Mouse (Mus musculus) testis, adult 2 months (tissue): ENCODE data around the gene Hpd. TPM values are rescaled to one million over a fixed set of nuclear protein-coding genes. Genes with fewer than 3 reads are reported as not detected.

Source experiments
- H3K27ac ChIP-seq: fragments of 200-500 bp; 2 replicates; pipeline ENCODE4 v1.5.1; 2012; ENCODE audit warnings: low read depth, low read length; ENCODE audit not compliant: control insufficient read depth, insufficient read depth
- H3K27me3 ChIP-seq: fragments of 200-500 bp; 2 replicates; pipeline ENCODE4 v1.6.1; 2012; ENCODE audit warnings: mild to moderate bottlenecking, low read length, moderate library complexity; ENCODE audit not compliant: control insufficient read depth, insufficient read depth
- H3K36me3 ChIP-seq: fragments of 200-500 bp; 2 replicates; pipeline ENCODE4 v1.6.1; 2012; ENCODE audit warnings: mild to moderate bottlenecking, low read length; ENCODE audit not compliant: control insufficient read depth, insufficient read depth
- H3K4me1 ChIP-seq: fragments of 200-500 bp; 2 replicates; pipeline ENCODE4 v1.6.1; 2012; ENCODE audit warnings: low read length; ENCODE audit not compliant: control insufficient read depth, insufficient read depth
- H3K4me3 ChIP-seq: fragments of 200-500 bp; 2 replicates; pipeline ENCODE4 v1.5.1; 2012; ENCODE audit warnings: low read depth, mild to moderate bottlenecking, low read length, moderate library complexity, mixed read lengths; ENCODE audit not compliant: control insufficient read depth
- CTCF ChIP-seq: fragments of 200-500 bp; IDR thresholded peaks from 2 replicates; pipeline ENCODE4 v1.5.1; 2012; ENCODE audit warnings: low read depth, mild to moderate bottlenecking, inconsistent platforms, low read length, moderate library complexity; ENCODE audit not compliant: control insufficient read depth, insufficient read depth, insufficient replicate concordance
- POLR2A ChIP-seq: fragments of 200-500 bp; IDR thresholded peaks from 2 replicates; pipeline ENCODE4 v1.6.1; 2012; ENCODE audit warnings: low read depth, mild to moderate bottlenecking, inconsistent platforms, low read length, moderate library complexity; ENCODE audit not compliant: control insufficient read depth
- polyA plus RNA-seq: library from polyadenylated mRNA; depleted of rRNA; stranded (reverse); fragments of >200 nt; gene quantifications from 2 replicates; pipeline ENCODE4 v1.2.3, GENCODE M21; 2012

Gene Hpd
- polyA plus RNA-seq, 1 experiment, result 1.7 TPM

DNA sequence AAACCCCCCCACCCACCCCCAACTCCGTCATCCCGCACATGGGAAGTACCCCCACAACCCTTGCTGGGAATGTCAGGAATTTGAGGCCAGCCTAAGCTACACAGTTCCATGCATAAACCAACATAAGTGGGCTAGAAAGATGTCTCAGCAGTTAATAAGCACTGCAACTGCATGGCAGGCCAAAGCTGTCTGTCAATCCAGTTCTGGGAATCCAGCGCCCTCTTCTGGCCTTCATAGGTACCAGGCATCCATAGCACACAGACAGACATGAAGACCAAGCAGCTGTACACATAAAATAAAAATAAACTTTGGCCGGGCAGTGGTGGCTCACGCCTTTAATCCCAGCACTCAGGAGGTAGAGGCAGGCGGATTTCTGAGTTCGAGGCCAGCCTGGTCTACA lies 27.1 kb downstream of the Hpd start:
- Histone ChIP-seq H3K4me3 (no peak overlapping the region), H3K27ac (no peak overlapping the region), H3K4me1 (peaks cover 11% of the 10 kb centered on the region), H3K27me3 (no peaks in the 10 kb centered on the region), H3K36me3 (peaks cover 4% of the 10 kb centered on the region)
- TF ChIP-seq CTCF (peak; percentile 50; the same call in 1 of the 2 replicates), POLR2A (no peak)

DNA sequence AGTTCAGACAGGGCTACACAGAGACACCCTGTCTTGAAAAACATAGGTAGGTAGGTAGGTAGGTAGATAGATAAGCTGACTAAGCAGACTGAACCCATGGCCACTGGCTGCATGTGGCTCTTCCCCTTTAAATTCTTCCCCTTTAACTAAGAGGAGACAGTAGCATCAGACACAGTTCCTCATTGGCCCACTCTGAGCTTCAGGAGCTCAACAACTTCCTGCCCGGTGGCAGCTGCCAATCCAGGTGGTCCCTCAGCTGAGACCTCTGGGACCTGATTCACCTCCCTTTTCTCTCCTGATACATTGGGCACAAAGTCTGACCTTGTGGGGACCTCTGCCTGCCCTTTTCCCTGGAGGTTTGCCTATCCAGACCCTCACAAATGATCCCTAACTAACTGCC lies 29.6 kb downstream of the Hpd start:
- Histone ChIP-seq H3K27me3 (no peaks in the 10 kb centered on the region), H3K4me3 (no peak overlapping the region), H3K27ac (no peak overlapping the region), H3K4me1 (peaks cover 17% of the 10 kb centered on the region), H3K36me3 (peaks cover 2% of the 10 kb centered on the region; the same call in 1 of the 2 replicates)
- TF ChIP-seq CTCF, result no peak

DNA sequence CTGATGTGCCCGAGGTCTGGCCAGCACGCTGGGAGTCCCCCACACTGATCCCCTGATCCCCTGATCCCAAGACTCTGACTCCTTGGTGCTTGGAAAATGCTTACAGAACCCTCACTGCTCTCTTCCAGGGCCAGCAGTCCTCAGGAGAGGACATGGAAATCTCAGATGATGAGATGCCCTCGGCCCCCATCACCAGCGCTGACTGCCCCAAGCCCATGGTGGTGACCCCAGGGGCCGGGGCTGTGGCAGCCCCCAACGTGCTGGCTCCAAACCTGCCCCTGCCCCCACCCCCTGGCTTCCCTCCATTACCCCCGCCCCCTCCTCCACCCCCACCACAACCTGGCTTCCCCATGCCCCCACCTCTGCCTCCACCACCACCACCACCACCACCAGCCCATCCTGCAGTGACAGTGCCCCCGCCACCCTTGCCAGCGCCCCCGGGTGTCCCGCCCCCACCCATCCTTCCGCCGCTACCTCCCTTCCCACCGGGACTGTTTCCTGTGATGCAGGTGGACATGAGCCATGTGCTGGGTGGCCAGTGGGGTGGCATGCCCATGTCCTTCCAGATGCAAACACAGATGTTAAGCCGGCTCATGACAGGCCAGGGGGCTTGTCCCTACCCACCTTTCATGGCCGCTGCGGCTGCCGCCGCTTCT lies 30.7 kb downstream of the Hpd start:
- no peak overlapping the region for H3K4me3 ChIP-seq
- H3K36me3 ChIP-seq, result peaks cover 3% of the 10 kb centered on the region; the same call in 1 of the 2 replicates
- no peak overlapping the region for H3K27ac ChIP-seq

DNA sequence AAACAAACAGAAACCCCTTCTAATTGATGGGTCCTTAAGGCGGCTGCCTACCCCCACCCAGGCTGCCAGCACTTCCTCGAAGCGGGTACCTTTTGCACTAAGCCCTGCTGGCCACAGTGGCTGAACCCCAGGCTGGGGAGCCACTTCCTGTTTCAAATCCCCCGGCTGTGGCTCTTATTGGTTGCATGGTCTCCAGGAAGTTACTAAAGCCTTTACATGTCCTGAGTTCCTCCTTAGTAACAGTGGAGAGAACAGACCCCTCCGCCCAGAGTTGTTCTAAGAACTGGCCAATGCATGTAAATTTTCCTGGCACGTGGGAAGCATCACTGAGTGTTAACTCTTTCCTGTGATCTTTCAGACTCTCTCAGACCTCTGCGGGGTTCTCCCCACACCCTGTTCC lies 31.4 kb downstream of the Hpd start:
- Histone ChIP-seq H3K4me3 (no peak overlapping the region), H3K27me3 (no peaks in the 10 kb centered on the region), H3K36me3 (peaks cover 6% of the 10 kb centered on the region), H3K4me1 (peaks cover 20% of the 10 kb centered on the region), H3K27ac (no peak overlapping the region)
- no peak for TF ChIP-seq POLR2A
- no peak for TF ChIP-seq CTCF

More for the DNA sequence above, 30.7 kb downstream of the Hpd start:
- Histone ChIP-seq H3K4me1 (peaks cover 14% of the 10 kb centered on the region), H3K27me3 (no peaks in the 10 kb centered on the region)
- TF ChIP-seq CTCF, result no peak
- TF ChIP-seq POLR2A, result no peak

DNA sequence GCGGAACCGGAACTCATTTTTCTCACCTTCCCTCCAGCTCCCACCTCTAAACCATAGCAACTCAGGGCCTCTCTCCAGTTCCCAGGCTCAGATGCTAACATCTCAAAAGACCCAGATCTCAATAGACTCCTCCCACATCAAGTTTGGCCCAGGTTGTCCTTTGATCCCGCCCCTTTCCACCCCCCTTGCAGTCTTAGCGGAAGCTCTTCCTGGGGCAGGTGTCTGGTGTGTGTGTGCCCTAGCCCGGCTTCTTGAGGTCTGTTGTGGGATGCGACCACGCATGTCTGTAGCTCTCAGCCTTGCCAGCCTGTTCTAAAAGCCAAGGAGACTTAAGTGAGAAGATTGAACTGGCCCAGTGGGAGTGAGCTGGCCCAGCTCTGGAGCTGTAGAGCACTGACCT lies 31.9 kb downstream of the Hpd start:
- Histone ChIP-seq H3K4me1 (peaks cover 20% of the 10 kb centered on the region), H3K36me3 (peaks cover 6% of the 10 kb centered on the region)
- TF ChIP-seq POLR2A, result no peak
- TF ChIP-seq CTCF, result no peak

DNA sequence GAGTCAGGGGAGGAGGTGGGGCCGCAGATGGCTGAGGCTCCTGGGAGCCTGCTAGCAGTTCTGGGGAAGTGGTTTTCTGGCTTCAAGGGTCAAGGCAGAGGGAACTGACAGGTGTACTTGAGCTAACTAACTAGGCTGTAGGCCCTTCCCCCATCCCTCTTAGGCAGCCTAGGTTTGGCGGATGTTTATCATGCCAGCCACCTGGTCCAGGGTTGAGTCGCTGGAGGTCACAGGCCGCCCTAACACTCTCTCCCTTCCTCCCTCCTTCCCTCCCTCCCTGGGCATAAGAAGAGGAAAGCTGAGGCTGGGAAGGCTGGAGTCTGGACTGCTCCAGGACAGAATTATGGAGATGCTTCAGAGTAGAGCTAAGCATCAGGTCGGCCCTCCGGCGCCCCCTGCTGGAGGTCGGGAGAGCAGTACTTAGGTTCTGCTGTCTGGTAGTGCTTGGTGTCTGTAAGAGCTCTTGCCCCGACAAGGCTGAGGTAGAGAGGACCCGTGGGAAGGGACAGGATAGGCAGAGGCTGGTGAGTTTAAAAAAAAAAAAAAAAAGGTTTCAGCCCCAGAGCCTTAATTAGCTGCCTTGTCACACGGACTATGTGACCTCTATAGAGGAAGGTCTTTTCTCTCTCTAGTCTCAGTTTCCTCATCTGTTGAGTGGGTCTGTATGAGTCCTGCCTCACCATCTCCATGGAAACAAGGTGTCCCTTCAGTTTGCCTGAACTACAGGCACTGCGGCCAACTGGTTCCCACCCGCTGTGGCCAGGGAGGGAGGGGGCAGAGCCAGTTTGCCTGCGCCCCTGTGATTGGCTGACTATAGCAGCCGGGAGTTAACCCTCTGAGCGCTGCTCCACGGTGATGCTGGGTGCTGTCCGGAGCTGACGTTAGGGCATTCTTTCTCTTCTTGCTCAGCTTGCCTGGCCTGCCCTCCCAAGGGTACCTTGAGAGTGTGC lies 32.8 kb downstream of the Hpd start:
- H3K4me1 ChIP-seq, result peaks cover 24% of the 10 kb centered on the region
- H3K27ac ChIP-seq, result no peak overlapping the region
- H3K4me3 ChIP-seq, result peak overlapping the region; percentile 73
- H3K27me3 ChIP-seq, result no peaks in the 10 kb centered on the region
- H3K36me3 ChIP-seq, result peaks cover 6% of the 10 kb centered on the region
- TF ChIP-seq CTCF (peak; percentile 92), POLR2A (no peak)

More for the DNA sequence above, 31.9 kb downstream of the Hpd start:
- Histone ChIP-seq H3K27me3 (no peaks in the 10 kb centered on the region), H3K4me3 (no peak overlapping the region; the same call in 1 of the 2 replicates), H3K27ac (no peak overlapping the region)

DNA sequence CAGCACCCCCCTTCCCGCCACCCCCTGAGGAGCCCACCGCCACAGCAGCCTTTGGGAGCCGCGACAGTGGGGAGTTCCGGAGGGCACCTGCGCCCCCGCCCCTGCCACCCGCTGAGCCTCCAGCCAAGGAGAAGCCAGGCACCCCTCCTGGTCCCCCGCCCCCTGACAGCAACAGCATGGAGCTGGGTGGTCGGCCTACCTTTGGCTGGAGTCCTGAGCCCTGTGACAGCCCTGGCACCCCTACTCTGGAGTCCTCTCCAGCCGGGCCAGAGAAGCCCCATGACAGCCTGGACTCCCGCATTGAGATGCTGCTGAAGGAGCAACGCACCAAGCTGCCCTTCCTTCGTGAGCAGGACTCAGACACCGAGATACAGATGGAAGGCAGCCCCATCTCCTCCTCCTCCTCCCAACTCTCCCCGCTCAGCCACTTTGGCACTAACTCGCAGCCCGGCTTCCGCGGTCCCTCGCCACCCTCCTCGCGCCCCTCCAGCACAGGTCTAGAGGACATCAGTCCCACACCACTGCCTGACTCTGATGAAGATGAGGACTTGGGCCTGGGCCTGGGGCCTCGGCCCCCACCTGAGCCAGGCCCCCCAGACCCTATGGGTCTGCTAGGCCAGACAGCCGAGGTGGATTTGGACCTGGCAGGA lies 34.3 kb downstream of the Hpd start:
- TF ChIP-seq POLR2A, result no peak
- no peak for TF ChIP-seq CTCF
- Histone ChIP-seq H3K27ac (no peak overlapping the region), H3K27me3 (no peaks in the 10 kb centered on the region), H3K36me3 (peaks cover 3% of the 10 kb centered on the region), H3K4me3 (peak overlapping the region; percentile 2), H3K4me1 (peaks cover 38% of the 10 kb centered on the region)
